Comparison of ENCODE assay signal across 12 mouse cellular contexts in genomic region chr2:128309541-128310030, GRCm38 (mm10).
DNase-seq lines count a peak whose midpoint lies in the region; ATAC-seq and TF ChIP-seq lines count a peak whose summit lies in the region.
"Had no signal": no experiment of that assay in that cellular context is flagged by ENCODE, and none has a peak within 500 bp of the region (broad histone marks: within the 10 kb centered on the region; RNA-seq: fewer than 3 reads in every experiment).

No protein-coding gene starts in this region.

- no peak for ATAC-seq in forebrain, embryonic 13.5 days
- ATAC-seq in lung, postnatal 0 days, result 0 out of 2 replicates have a peak, but pooled peaks have one; percentile 8

- no peak overlapping the region for H3K4me2 ChIP-seq in forebrain, embryonic 13.5 days
- no peak overlapping the region for H3K4me2 ChIP-seq in lung, postnatal 0 days (replicated peaks; ENCODE audit: low read depth, low read length)
- H3K4me2 ChIP-seq: hindbrain, embryonic 14.5 days; midbrain, embryonic 12.5 days had no signal

- intact Hi-C loops in heart, postnatal 10 days (cut with DNase I), result loop anchor here (2.0 kb wide), 1 partner anchor 65 kb away; no protein-coding TSS in a partner anchor

- no peaks in the 10 kb centered on the region for H3K36me3 ChIP-seq in forebrain, embryonic 13.5 days (ENCODE audit: poor library complexity, severe bottlenecking)
- H3K36me3 ChIP-seq in forebrain, embryonic 10.5 days (replicated peaks), result no peaks in the 10 kb centered on the region
- no peaks in the 10 kb centered on the region for H3K36me3 ChIP-seq in heart, embryonic 10.5 days
- H3K36me3 ChIP-seq in lung, postnatal 0 days (ENCODE audit: insufficient read depth, low read length), result no peaks in the 10 kb centered on the region
- H3K36me3 ChIP-seq: midbrain, embryonic 12.5 days had no signal

- H3K9ac ChIP-seq in forebrain, embryonic 13.5 days, result no peak overlapping the region
- H3K9ac ChIP-seq in lung, postnatal 0 days (replicated peaks; ENCODE audit: low read depth), result no peak overlapping the region
- H3K9ac ChIP-seq: hindbrain, embryonic 14.5 days; midbrain, embryonic 12.5 days had no signal

- no peak for TF ChIP-seq CTCF in lung, postnatal 0 days (IDR thresholded peaks at IDR 0.05)

- H3K9me3 ChIP-seq in forebrain, embryonic 13.5 days (replicated peaks), result no peaks in the 10 kb centered on the region
- H3K9me3 ChIP-seq in forebrain, embryonic 10.5 days, result no peaks in the 10 kb centered on the region
- H3K9me3 ChIP-seq in heart, embryonic 10.5 days, result no peaks in the 10 kb centered on the region
- no peaks in the 10 kb centered on the region for H3K9me3 ChIP-seq in lung, postnatal 0 days (ENCODE audit: low read length)
- H3K9me3 ChIP-seq: midbrain, embryonic 12.5 days had no signal

- peaks cover 21% of the 10 kb centered on the region for H3K4me1 ChIP-seq in forebrain, embryonic 13.5 days
- peaks cover 43% of the 10 kb centered on the region for H3K4me1 ChIP-seq in forebrain, embryonic 10.5 days
- peaks cover 44% of the 10 kb centered on the region for H3K4me1 ChIP-seq in heart, embryonic 10.5 days
- peaks cover 4% of the 10 kb centered on the region; the same call in 1 of the 2 replicates for H3K4me1 ChIP-seq in lung, postnatal 0 days (ENCODE audit: insufficient read depth, low read depth, low read length)

- WGBS in forebrain, embryonic 13.5 days, result 26% methylated on average over 10 of the region's 10 CpGs
- WGBS in forebrain, embryonic 10.5 days, result 30% methylated on average over 10 of the region's 10 CpGs
- 26% methylated on average over 10 of the region's 10 CpGs for WGBS in heart, embryonic 10.5 days
- WGBS in lung, postnatal 0 days, result 23% methylated on average over 10 of the region's 10 CpGs

- no peak overlapping the region for H3K4me3 ChIP-seq in forebrain, embryonic 13.5 days
- no peak overlapping the region for H3K4me3 ChIP-seq in forebrain, embryonic 10.5 days
- H3K4me3 ChIP-seq in heart, embryonic 10.5 days, result no peak overlapping the region
- H3K4me3 ChIP-seq in lung, postnatal 0 days (ENCODE audit: low read depth, low read length), result no peak overlapping the region
- H3K4me3 ChIP-seq: midbrain, embryonic 12.5 days had no signal

- DNase-seq in forebrain, embryonic 10.5 days (ENCODE audit: extremely low spot score, low spot score), result no peak
- peak; percentile 63 for DNase-seq in heart, embryonic 10.5 days (ENCODE audit: low spot score)
- no peak for DNase-seq in heart, postnatal 10 days
- no peak for DNase-seq in lung, postnatal 0 days (ENCODE audit: low spot score)
- no peak for DNase-seq in lung, postnatal 14 days
- DNase-seq in urinary bladder, postnatal 14 days (ENCODE audit: low spot score), result no peak
- no peak for DNase-seq in thymus, postnatal 25 days
- DNase-seq: spleen, adult 18-20 months; thymus, adult 18-20 months had no signal

- peaks cover 24% of the 10 kb centered on the region for H3K27me3 ChIP-seq in forebrain, embryonic 13.5 days
- H3K27me3 ChIP-seq in forebrain, embryonic 10.5 days (ENCODE audit: poor library complexity, severe bottlenecking), result peaks cover 79% of the 10 kb centered on the region
- H3K27me3 ChIP-seq in heart, embryonic 10.5 days (ENCODE audit: insufficient read depth, poor library complexity, severe bottlenecking), result no peaks in the 10 kb centered on the region
- H3K27me3 ChIP-seq in lung, postnatal 0 days (replicated peaks; ENCODE audit: insufficient read depth, low read length), result no peaks in the 10 kb centered on the region

- 0 out of 2 replicates have a peak overlapping the region, but pooled peaks have one; percentile 8 for H3K27ac ChIP-seq in forebrain, embryonic 13.5 days
- H3K27ac ChIP-seq in forebrain, embryonic 10.5 days, result no peak overlapping the region
- H3K27ac ChIP-seq in heart, embryonic 10.5 days, result 0 out of 2 replicates have a peak overlapping the region, but pooled peaks have one; percentile 22
- H3K27ac ChIP-seq in lung, postnatal 0 days (ENCODE audit: low read length), result no peak overlapping the region
- H3K27ac ChIP-seq: hindbrain, embryonic 14.5 days; midbrain, embryonic 12.5 days had no signal

- no peak for TF ChIP-seq EP300 in lung, postnatal 0 days (IDR thresholded peaks at IDR 0.05)

Comparison
In these comparisons a context has a peak if more than half of its experiments do, and no peak if none do; other contexts are left out.
1. H3K27ac ChIP-seq: peak in forebrain, embryonic 13.5 days (single experiment) and heart, embryonic 10.5 days (single experiment); none in forebrain, embryonic 10.5 days (single experiment) and lung, postnatal 0 days (single experiment).